Mouse (Mus musculus) G1E (cell line): ENCODE measurements at regions not wholly inside any gene's neighbourhood (a gene's known extent, or its start where the extent isn't known, plus 50 kb on each side); places are given as distances from the start of the nearest gene placed in this dataset.

ENCODE experiments used
- ATAC-seq: 2 replicates; pipeline ENCODE4 v1.8.0; 2016; ENCODE audit warnings: mild to moderate bottlenecking; ENCODE audit not compliant: insufficient number of reproducible peaks, poor library complexity, low FRiP score, severe bottlenecking; ENCODE audit errors: extremely low read depth
- DNase-seq: peaks from one replicate; pipeline ENCODE4 v3.0.0; 2012; ENCODE audit warnings: low spot score
- H3K27me3 ChIP-seq: 2 replicates; pipeline ENCODE4 v1.6.1; 2012; ENCODE audit warnings: mild to moderate bottlenecking, low read length, inconsistent platforms; ENCODE audit not compliant: insufficient read depth
- H3K36me3 ChIP-seq: replicated peaks from 2 replicates; pipeline ENCODE3; 2012; ENCODE audit warnings: mild to moderate bottlenecking, inconsistent platforms
- H3K4me1 ChIP-seq: 2 replicates; pipeline ENCODE4 v1.6.1; 2012; ENCODE audit warnings: low read depth, low read length, inconsistent platforms, mixed read lengths; ENCODE audit not compliant: insufficient read depth
- H3K4me3 ChIP-seq: 2 replicates; pipeline ENCODE4 v1.5.1; 2012; ENCODE audit warnings: low read depth, mild to moderate bottlenecking, inconsistent platforms, low read length, moderate library complexity, mixed read lengths
- H3K9me3 ChIP-seq: replicated peaks from 2 replicates; pipeline ENCODE4 v1.6.1; 2012; ENCODE audit warnings: inconsistent platforms
- CTCF ChIP-seq: IDR thresholded peaks from 2 replicates; pipeline ENCODE4 v1.5.1; 2012; ENCODE audit warnings: low read depth, low read length, inconsistent platforms, mixed read lengths
- GATA1 ChIP-seq: IDR thresholded peaks from 2 replicates; pipeline ENCODE4 v1.6.1; 2012; ENCODE audit warnings: borderline replicate concordance, low read length, inconsistent platforms, mixed read lengths
- GATA2 ChIP-seq: IDR thresholded peaks from 2 replicates; pipeline ENCODE4 v1.6.1; 2012; ENCODE audit warnings: low read depth, low read length, inconsistent platforms, borderline replicate concordance
- POLR2AphosphoS5 ChIP-seq: IDR thresholded peaks from 2 replicates; pipeline ENCODE4 v1.6.1; 2012; ENCODE audit warnings: low read depth, low read length, inconsistent platforms; ENCODE audit not compliant: insufficient replicate concordance
- TAL1 ChIP-seq: conservative IDR thresholded peaks from 2 replicates; pipeline ENCODE4 v1.6.1; 2012; ENCODE audit warnings: low read depth, low read length, inconsistent platforms, mixed read lengths

GRCm38 (mm10) chr13:5272506-5273192 lies 588.6 kb upstream of the Klf6 start:
- ATAC-seq (no peak), DNase-seq (no peak)
- no peaks in the 10 kb centered on the region for H3K27me3 ChIP-seq
- no peaks in the 10 kb centered on the region for H3K9me3 ChIP-seq
- H3K4me1 ChIP-seq = no peaks in the 10 kb centered on the region
- H3K4me3 ChIP-seq = no peak overlapping the region
- TF ChIP-seq GATA2 (no peak), GATA1 (no peak), POLR2AphosphoS5 (no peak), CTCF (no peak)
- H3K36me3 ChIP-seq = no peaks in the 10 kb centered on the region

GRCm38 (mm10) chr13:5276564-5276963 lies 584.7 kb upstream of the Klf6 start:
- no peak overlapping the region for H3K4me3 ChIP-seq
- no peaks in the 10 kb centered on the region for H3K36me3 ChIP-seq
- DNase-seq (no peak), ATAC-seq (no peak)
- no peaks in the 10 kb centered on the region for H3K4me1 ChIP-seq
- no peak for TF ChIP-seq CTCF
- TF ChIP-seq POLR2AphosphoS5 = no peak
- H3K27me3 ChIP-seq = no peaks in the 10 kb centered on the region
- H3K9me3 ChIP-seq = no peaks in the 10 kb centered on the region

- no peak overlapping the region for H3K4me3 ChIP-seq
- TF ChIP-seq POLR2AphosphoS5 = no peak
- no peak for TF ChIP-seq TAL1
- TF ChIP-seq CTCF = no peak
- TF ChIP-seq GATA1 = no peak
- no peak for TF ChIP-seq GATA2
Observed at GRCm38 (mm10) chr13:5289753-5290449, 571.4 kb upstream of the Klf6 start.

GRCm38 (mm10) chr13:5302141-5302540 lies 559.1 kb upstream of the Klf6 start:
- no peak for ATAC-seq

More at GRCm38 (mm10) chr13:5289753-5290449, 571.4 kb upstream of the Klf6 start:
- Histone ChIP-seq H3K27me3 (no peaks in the 10 kb centered on the region), H3K4me1 (no peaks in the 10 kb centered on the region), H3K36me3 (no peaks in the 10 kb centered on the region), H3K9me3 (no peaks in the 10 kb centered on the region)
- ATAC-seq = no peak
- no peak for DNase-seq

GRCm38 (mm10) chr13:5306688-5307087 lies 554.6 kb upstream of the Klf6 start:
- no peaks in the 10 kb centered on the region for H3K4me1 ChIP-seq
- no peaks in the 10 kb centered on the region for H3K27me3 ChIP-seq
- no peaks in the 10 kb centered on the region for H3K9me3 ChIP-seq
- no peak for DNase-seq
- no peak for TF ChIP-seq POLR2AphosphoS5
- no peak for TF ChIP-seq GATA2
- no peak for TF ChIP-seq CTCF
- TF ChIP-seq TAL1 = no peak
- TF ChIP-seq GATA1 = no peak
- no peak for ATAC-seq
- H3K36me3 ChIP-seq = no peaks in the 10 kb centered on the region
- H3K4me3 ChIP-seq = no peak overlapping the region

More at GRCm38 (mm10) chr13:5302141-5302540, 559.1 kb upstream of the Klf6 start:
- no peaks in the 10 kb centered on the region for H3K27me3 ChIP-seq
- H3K36me3 ChIP-seq = no peaks in the 10 kb centered on the region
- H3K4me1 ChIP-seq = no peaks in the 10 kb centered on the region
- H3K9me3 ChIP-seq = no peaks in the 10 kb centered on the region
- no peak for DNase-seq
- TF ChIP-seq TAL1 = no peak
- TF ChIP-seq CTCF = no peak
- no peak for TF ChIP-seq GATA2
- no peak for TF ChIP-seq POLR2AphosphoS5
- no peak for TF ChIP-seq GATA1
- H3K4me3 ChIP-seq = no peak overlapping the region

- ATAC-seq (no peak), DNase-seq (no peak)
- Histone ChIP-seq H3K4me1 (no peaks in the 10 kb centered on the region), H3K27me3 (no peaks in the 10 kb centered on the region), H3K9me3 (no peaks in the 10 kb centered on the region), H3K4me3 (no peak overlapping the region), H3K36me3 (no peaks in the 10 kb centered on the region)
- TF ChIP-seq TAL1 (no peak), GATA2 (no peak), CTCF (no peak), GATA1 (no peak), POLR2AphosphoS5 (no peak)
Observed at GRCm38 (mm10) chr13:5313297-5313696, 548.0 kb upstream of the Klf6 start.
